Mouse (Mus musculus): ENCODE data around the gene Zfp593. TPM values are rescaled to one million over a fixed set of nuclear protein-coding genes. Genes with fewer than 3 reads are reported as not detected.

The Zfp593 gene
- polyA plus RNA-seq, 1 experiment: 64.4 TPM

GRCm38 (mm10) chr4:134202904-134203303 is 42.5 kb downstream of the Zfp593 start, which contains the start of gene Gm7534:
TSS of gene Gm7534 (minus strand) at chr4:134203004.
- no peak for TF ChIP-seq GATA1 (IDR thresholded peaks at IDR 0.05; ENCODE audit: low read length)

- TF ChIP-seq GATA1 (IDR thresholded peaks at IDR 0.05; ENCODE audit: low read length): no peak
Observed at GRCm38 (mm10) chr4:134199371-134199770, 46.0 kb downstream of the Zfp593 start.

Other genes with a start within 250 kb of the Zfp593 start
- gene Dhdds, start 244.7 kb downstream of the Zfp593 start, polyA plus RNA-seq (2012): 24.0 and 27.2 TPM in 2 replicates
- gene Lin28a, start 226.8 kb downstream of the Zfp593 start, polyA plus RNA-seq (2012): not detected in 2 replicates
- gene Zfp683, start 191.8 kb downstream of the Zfp593 start, polyA plus RNA-seq (2012): not detected in 2 replicates
- 0.13 TPM in 2 replicates for gene Crybg2, start 184.8 kb downstream of the Zfp593 start, polyA plus RNA-seq (2012)
- 0.18 TPM in 1 of 2 replicates, not detected in the other for gene Cd52, start 150.5 kb downstream of the Zfp593 start, polyA plus RNA-seq (2012)
- 6.2 and 11.1 TPM in 2 replicates for gene Ubxn11, start 143.0 kb downstream of the Zfp593 start, polyA plus RNA-seq (2012)
- 86.9 and 168 TPM in 2 replicates for gene Sh3bgrl3, start 116.8 kb downstream of the Zfp593 start, polyA plus RNA-seq (2012)
- gene Cep85, start 58.5 kb downstream of the Zfp593 start, polyA plus RNA-seq (2012): 35.7 and 85.6 TPM in 2 replicates
- gene Gm7534, start 42.6 kb downstream of the Zfp593 start, polyA plus RNA-seq (2012): not detected in 2 replicates
- not detected in 2 replicates for gene Catsper4, start 18.2 kb downstream of the Zfp593 start, polyA plus RNA-seq (2012)
- gene Cnksr1, start 7.2 kb downstream of the Zfp593 start, polyA plus RNA-seq (2012): not detected in 2 replicates
- gene E130218I03Rik, start 1.9 kb downstream of the Zfp593 start, polyA plus RNA-seq (2012): 0.05 TPM in 1 of 2 replicates, not detected in the other
- gene Gm30191, start 1.3 kb upstream of the Zfp593 start, polyA plus RNA-seq (2012): not detected in 2 replicates
- gene Grrp1, start 8.5 kb upstream of the Zfp593 start, polyA plus RNA-seq (2012): not detected in 2 replicates
- gene Pdik1l, start 42.3 kb upstream of the Zfp593 start, polyA plus RNA-seq (2012): 4.3 and 4.6 TPM in 2 replicates
- gene Trim63, start 69.5 kb upstream of the Zfp593 start, polyA plus RNA-seq (2012): not detected in 2 replicates
- gene Slc30a2, start 97.6 kb upstream of the Zfp593 start, polyA plus RNA-seq (2012): 0.25 and 0.57 TPM in 2 replicates
- gene Extl1, start 138.3 kb upstream of the Zfp593 start, polyA plus RNA-seq (2012): not detected in 2 replicates
- gene Pafah2, start 150.7 kb upstream of the Zfp593 start, polyA plus RNA-seq (2012): 26.9 and 28.3 TPM in 2 replicates
- 44.5 and 202 TPM in 2 replicates for gene Stmn1, start 222.7 kb upstream of the Zfp593 start, polyA plus RNA-seq (2012)

Measured in G1E-ER4 (cell line).